Mouse (Mus musculus) intestine, postnatal 0 days (tissue): ENCODE measurements at regions not wholly inside any gene's neighbourhood (a gene's known extent, or its start where the extent isn't known, plus 50 kb on each side); places are given as distances from the start of the nearest gene placed in this dataset.

Experiments
- ATAC-seq: fragments of 200-750 bp; cut with Nextera tagmentation; 2 replicates; pipeline ENCODE4 v1.8.0; 2017; ENCODE audit warnings: mild to moderate bottlenecking, moderate TSS enrichment, moderate library complexity
- H3K27ac ChIP-seq: fragments of 300-500 bp; sonication (generic); 2 replicates; pipeline ENCODE4 v1.5.1; 2014; ENCODE audit warnings: mild to moderate bottlenecking, low read depth, low read length, moderate library complexity
- H3K27me3 ChIP-seq: fragments of 300-500 bp; sonication (generic); replicated peaks from 2 replicates; pipeline ENCODE4 v1.6.1; 2014; ENCODE audit warnings: low read length, mixed read lengths; ENCODE audit not compliant: control insufficient read depth, insufficient read depth
- H3K36me3 ChIP-seq: fragments of 300-500 bp; sonication (generic); 2 replicates; pipeline ENCODE4 v1.6.1; 2014; ENCODE audit warnings: mild to moderate bottlenecking, moderate library complexity; ENCODE audit not compliant: control insufficient read depth, insufficient read depth
- H3K4me1 ChIP-seq: fragments of 300-500 bp; sonication (generic); replicated peaks from 2 replicates; pipeline ENCODE4 v1.6.1; 2014; ENCODE audit warnings: antibody characterized with exemption, low read length, mixed read lengths; ENCODE audit not compliant: control insufficient read depth, insufficient read depth
- H3K4me2 ChIP-seq: fragments of 300-500 bp; sonication (generic); replicated peaks from 2 replicates; pipeline ENCODE4 v1.6.1; 2014; ENCODE audit warnings: low read depth, mild to moderate bottlenecking, moderate library complexity
- H3K4me3 ChIP-seq: fragments of 300-500 bp; sonication (generic); 2 replicates; pipeline ENCODE4 v1.5.1; 2014; ENCODE audit warnings: low read depth, low read length
- H3K9ac ChIP-seq: fragments of 300-500 bp; sonication (generic); 2 replicates; pipeline ENCODE4 v1.6.1; 2014; ENCODE audit warnings: mild to moderate bottlenecking, low read depth, low read length
- H3K9me3 ChIP-seq: fragments of 300-500 bp; sonication (generic); 2 replicates; pipeline ENCODE4 v1.6.1; 2016; ENCODE audit warnings: mixed run types; ENCODE audit not compliant: control insufficient read depth
- CTCF ChIP-seq: sonication (generic); IDR thresholded peaks from 2 replicates; pipeline ENCODE4 v1.5.1; 2016; ENCODE audit warnings: low read depth, mild to moderate bottlenecking, control low read depth, antibody characterized with exemption, moderate library complexity
- WGBS: fragments of 180-500 bp; shearing (Covaris S2); extraction: QIAGEN DNeasy Blood & Tissue Kit; methylation state at CpG from one replicate; pipeline ENCODE4 v1.1.7; 2014; 5-methylcytosine and 5-hydroxymethylcytosine counted together

- no peaks in the 10 kb centered on the region for H3K27me3 ChIP-seq
- 42% methylated on average over 10 of the region's 10 CpGs for WGBS
- no peak for ATAC-seq
- H3K9me3 ChIP-seq = no peaks in the 10 kb centered on the region
- H3K4me2 ChIP-seq = no peak overlapping the region
- no peaks in the 10 kb centered on the region for H3K4me1 ChIP-seq
- H3K27ac ChIP-seq = no peak overlapping the region
- no peak overlapping the region for H3K4me3 ChIP-seq
- TF ChIP-seq CTCF = no peak
- no peak overlapping the region for H3K9ac ChIP-seq
- no peaks in the 10 kb centered on the region for H3K36me3 ChIP-seq
These were observed 97.7 kb downstream of the Kctd12 start for GRCm38 (mm10) chr14:102884539-102885239.

GRCm38 (mm10) chr14:102883344-102884122 is 98.9 kb downstream of the Kctd12 start:
- Histone ChIP-seq H3K9ac (no peak overlapping the region), H3K27ac (no peak overlapping the region), H3K4me3 (no peak overlapping the region), H3K27me3 (no peaks in the 10 kb centered on the region), H3K4me2 (no peak overlapping the region), H3K9me3 (no peaks in the 10 kb centered on the region), H3K4me1 (no peaks in the 10 kb centered on the region), H3K36me3 (no peaks in the 10 kb centered on the region)
- WGBS = 82% methylated on average over 15 of the region's 15 CpGs
- no peak for TF ChIP-seq CTCF
- ATAC-seq = no peak

DNA sequence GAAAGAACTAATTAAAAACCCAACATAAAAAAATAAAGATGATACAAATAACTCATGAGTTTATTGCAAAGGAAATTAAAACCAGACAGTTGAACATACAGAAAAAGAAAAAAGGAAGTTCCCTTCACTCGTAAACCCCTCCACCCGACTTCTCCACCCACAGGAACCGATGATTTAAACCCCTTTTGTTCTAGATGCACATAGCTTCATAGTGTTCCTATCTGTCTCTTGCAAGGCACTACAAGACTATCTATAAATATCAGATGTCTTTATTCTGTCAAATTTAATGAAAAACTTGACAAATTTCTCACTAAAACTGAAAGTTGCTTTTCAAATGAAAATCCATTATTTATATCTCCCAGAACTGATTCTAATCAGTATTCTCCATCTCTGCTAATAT is 100.2 kb downstream of the Kctd12 start:
- no peaks in the 10 kb centered on the region for H3K9me3 ChIP-seq
- no peak overlapping the region for H3K4me3 ChIP-seq
- H3K27ac ChIP-seq = no peak overlapping the region
- WGBS = 88% methylated on average over 3 of the region's 3 CpGs
- H3K36me3 ChIP-seq = no peaks in the 10 kb centered on the region
- no peak overlapping the region for H3K9ac ChIP-seq
- no peak for TF ChIP-seq CTCF
- no peaks in the 10 kb centered on the region for H3K4me1 ChIP-seq
- no peaks in the 10 kb centered on the region for H3K27me3 ChIP-seq
- no peak overlapping the region for H3K4me2 ChIP-seq
- no peak for ATAC-seq

GRCm38 (mm10) chr14:102880658-102881083 is 101.8 kb downstream of the Kctd12 start:
- Histone ChIP-seq H3K4me1 (no peaks in the 10 kb centered on the region), H3K9me3 (no peaks in the 10 kb centered on the region), H3K4me3 (no peak overlapping the region), H3K27me3 (no peaks in the 10 kb centered on the region), H3K4me2 (no peak overlapping the region), H3K27ac (no peak overlapping the region), H3K36me3 (no peaks in the 10 kb centered on the region), H3K9ac (no peak overlapping the region)
- WGBS = 53% methylated on average over 1 of the region's 1 CpGs
- no peak for TF ChIP-seq CTCF
- no peak for ATAC-seq

- no peak overlapping the region for H3K27ac ChIP-seq
- WGBS = 96% methylated on average over 6 of the region's 6 CpGs
- no peak for ATAC-seq
- no peak for TF ChIP-seq CTCF
- no peaks in the 10 kb centered on the region for H3K4me1 ChIP-seq
- H3K4me3 ChIP-seq = no peak overlapping the region
- no peaks in the 10 kb centered on the region for H3K36me3 ChIP-seq
- no peaks in the 10 kb centered on the region for H3K27me3 ChIP-seq
- no peaks in the 10 kb centered on the region for H3K9me3 ChIP-seq
- no peak overlapping the region for H3K4me2 ChIP-seq
- H3K9ac ChIP-seq = no peak overlapping the region
These were observed 103.9 kb downstream of the Kctd12 start for GRCm38 (mm10) chr14:102878572-102878971.

DNA sequence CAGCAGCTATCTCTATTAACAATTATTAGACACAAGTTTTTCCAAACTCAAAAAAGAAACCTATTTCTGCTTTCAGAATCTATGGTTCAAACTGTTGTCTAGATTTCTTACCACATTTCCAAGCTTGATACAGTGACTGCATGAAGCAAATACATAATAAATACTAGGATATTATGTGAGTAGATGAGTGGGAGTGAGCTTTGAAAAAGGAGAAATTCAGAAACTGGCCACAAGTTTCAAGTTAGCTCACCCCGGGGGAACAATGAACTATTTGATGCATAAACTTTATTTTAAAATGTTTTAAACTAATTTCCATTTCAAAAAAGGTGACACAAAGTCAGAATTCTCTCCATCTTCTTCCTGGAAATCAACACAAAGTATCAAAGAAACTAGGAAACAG is 114.3 kb downstream of the Kctd12 start:
- ATAC-seq = no peak

More for the DNA sequence above, 114.3 kb downstream of the Kctd12 start:
- Histone ChIP-seq H3K9me3 (no peaks in the 10 kb centered on the region), H3K27me3 (no peaks in the 10 kb centered on the region), H3K36me3 (no peaks in the 10 kb centered on the region), H3K9ac (no peak overlapping the region), H3K4me1 (no peaks in the 10 kb centered on the region), H3K27ac (no peak overlapping the region), H3K4me2 (no peak overlapping the region), H3K4me3 (no peak overlapping the region)
- WGBS = 81% methylated on average over 1 of the region's 1 CpGs
- no peak for TF ChIP-seq CTCF
